Mouse (Mus musculus) small intestine, adult 2 months (tissue): Measurements from ENCODE around the gene Col2a1. TPM values are rescaled to one million over a fixed set of nuclear protein-coding genes. Genes with fewer than 3 reads are reported as not detected.

Source experiments
- H3K27ac ChIP-seq: fragments of 200-500 bp; 2 replicates; pipeline ENCODE4 v1.5.1; 2012; ENCODE audit warnings: low read depth, low read length, control low read depth, inconsistent platforms; ENCODE audit not compliant: insufficient read depth
- H3K27me3 ChIP-seq: fragments of 200-500 bp; 2 replicates; pipeline ENCODE4 v1.6.1; 2012; ENCODE audit warnings: mild to moderate bottlenecking, moderate library complexity, low read length, inconsistent platforms; ENCODE audit not compliant: control insufficient read depth, insufficient read depth
- H3K36me3 ChIP-seq: fragments of 200-500 bp; 2 replicates; pipeline ENCODE4 v1.6.1; 2012; ENCODE audit warnings: mild to moderate bottlenecking, low read length, control low read depth, inconsistent platforms; ENCODE audit not compliant: control insufficient read depth, insufficient read depth
- H3K4me1 ChIP-seq: fragments of 200-500 bp; 2 replicates; pipeline ENCODE4 v1.6.1; 2012; ENCODE audit warnings: low read length, inconsistent platforms, mixed read lengths; ENCODE audit not compliant: control insufficient read depth, insufficient read depth, insufficient read length
- H3K4me3 ChIP-seq: fragments of 200-500 bp; 2 replicates; pipeline ENCODE4 v1.5.1; 2012; ENCODE audit warnings: low read depth, mild to moderate bottlenecking, control low read depth, inconsistent platforms, low read length, moderate library complexity
- CTCF ChIP-seq: fragments of 200-500 bp; IDR thresholded peaks from 2 replicates; pipeline ENCODE4 v1.5.1; 2012; ENCODE audit warnings: low read depth, mild to moderate bottlenecking, control low read depth, inconsistent platforms, low read length, moderate library complexity, mixed read lengths; ENCODE audit not compliant: insufficient replicate concordance, insufficient read length; ENCODE audit errors: extremely low read depth
- POLR2A ChIP-seq: fragments of 200-500 bp; IDR thresholded peaks from 2 replicates; pipeline ENCODE4 v1.6.1; 2012; ENCODE audit warnings: low read depth, mild to moderate bottlenecking, control low read depth, inconsistent platforms, low read length, moderate library complexity
- WGBS: fragments of 180-500 bp; shearing (Covaris S2); methylation state at CpG from one replicate; pipeline ENCODE4 v1.1.7; 2018; 5-methylcytosine and 5-hydroxymethylcytosine counted together
- polyA plus RNA-seq: library from polyadenylated mRNA; depleted of rRNA; stranded (reverse); fragments of >200 nt; gene quantifications from 2 replicates; pipeline ENCODE4 v1.2.3, GENCODE M21; 2012

Col2a1 gene
- polyA plus RNA-seq, 1 experiment, result 0.03 TPM

GRCm38 (mm10) chr15:97992027-97992711 is 12.3 kb downstream of the Col2a1 start:
- H3K4me1 ChIP-seq, result no peaks in the 10 kb centered on the region; the same call in 1 of the 2 replicates
- H3K27ac ChIP-seq, result no peak overlapping the region
- H3K36me3 ChIP-seq, result no peaks in the 10 kb centered on the region
- TF ChIP-seq POLR2A (no peak), CTCF (no peak)
- H3K27me3 ChIP-seq, result no peaks in the 10 kb centered on the region
- H3K4me3 ChIP-seq, result no peak overlapping the region
- WGBS, result 72% methylated on average over 13 of the region's 13 CpGs

GRCm38 (mm10) chr15:97991285-97991895 is 13.1 kb downstream of the Col2a1 start:
- Histone ChIP-seq H3K4me1 (no peaks in the 10 kb centered on the region; the same call in 1 of the 2 replicates), H3K27ac (no peak overlapping the region), H3K36me3 (no peaks in the 10 kb centered on the region), H3K27me3 (no peaks in the 10 kb centered on the region), H3K4me3 (no peak overlapping the region)
- no peak for TF ChIP-seq CTCF
- no peak for TF ChIP-seq POLR2A
- WGBS, result 65% methylated on average over 12 of the region's 12 CpGs

- Histone ChIP-seq H3K36me3 (no peaks in the 10 kb centered on the region), H3K27me3 (no peaks in the 10 kb centered on the region), H3K27ac (no peak overlapping the region), H3K4me3 (no peak overlapping the region), H3K4me1 (no peaks in the 10 kb centered on the region; the same call in 1 of the 2 replicates)
- TF ChIP-seq POLR2A, result no peak
- no peak for TF ChIP-seq CTCF
- 52% methylated on average over 4 of the region's 4 CpGs for WGBS
Observed at GRCm38 (mm10) chr15:97990721-97991120, 13.8 kb downstream of the Col2a1 start.

- Histone ChIP-seq H3K27me3 (no peaks in the 10 kb centered on the region), H3K27ac (no peak overlapping the region), H3K36me3 (no peaks in the 10 kb centered on the region), H3K4me1 (no peaks in the 10 kb centered on the region; the same call in 1 of the 2 replicates), H3K4me3 (no peak overlapping the region)
- WGBS, result 19% methylated on average over 6 of the region's 6 CpGs
- no peak for TF ChIP-seq CTCF
- TF ChIP-seq POLR2A, result no peak
Observed at GRCm38 (mm10) chr15:97990124-97990523, 14.4 kb downstream of the Col2a1 start.

- no peak for TF ChIP-seq POLR2A
- TF ChIP-seq CTCF, result no peak
- Histone ChIP-seq H3K4me1 (no peaks in the 10 kb centered on the region; the same call in 1 of the 2 replicates), H3K36me3 (no peaks in the 10 kb centered on the region), H3K27ac (no peak overlapping the region), H3K4me3 (no peak overlapping the region), H3K27me3 (no peaks in the 10 kb centered on the region)
- WGBS, result 74% methylated on average over 1 of the region's 1 CpGs
Observed at GRCm38 (mm10) chr15:97989544-97989943, 15.0 kb downstream of the Col2a1 start.

- H3K27ac ChIP-seq, result no peak overlapping the region
- no peaks in the 10 kb centered on the region for H3K27me3 ChIP-seq
- 70% methylated on average over 6 of the region's 6 CpGs for WGBS
- TF ChIP-seq CTCF (no peak), POLR2A (no peak)
- no peaks in the 10 kb centered on the region for H3K4me1 ChIP-seq
- H3K36me3 ChIP-seq, result no peaks in the 10 kb centered on the region
- no peak overlapping the region for H3K4me3 ChIP-seq
Observed at GRCm38 (mm10) chr15:97981560-97981959, 22.9 kb downstream of the Col2a1 start.

GRCm38 (mm10) chr15:97973248-97974005 is 31.1 kb downstream of the Col2a1 start:
- no peak for TF ChIP-seq POLR2A
- H3K4me3 ChIP-seq, result no peak overlapping the region
- no peaks in the 10 kb centered on the region for H3K27me3 ChIP-seq
- H3K36me3 ChIP-seq, result no peaks in the 10 kb centered on the region
- H3K27ac ChIP-seq, result no peak overlapping the region
- 41% methylated on average over 11 of the region's 11 CpGs for WGBS
- H3K4me1 ChIP-seq, result no peaks in the 10 kb centered on the region
